Mouse (Mus musculus) heart, postnatal 0 days (tissue): ENCODE results near the gene Tceal8. TPM values are rescaled to one million over a fixed set of nuclear protein-coding genes. Genes with fewer than 3 reads are reported as not detected.

Experiments used
- ATAC-seq: fragments of 200-750 bp; cut with Nextera tagmentation; 2 replicates; pipeline ENCODE4 v1.8.0; 2017; ENCODE audit warnings: low read depth, moderate number of reproducible peaks, moderate library complexity; ENCODE audit not compliant: insufficient read depth
- DNase-seq: peaks from one replicate; pipeline ENCODE4 v3.0.0-alpha.2; 2016; ENCODE audit warnings: low spot score
- H3K27ac ChIP-seq: fragments of 300-500 bp; sonication (generic); 2 replicates; pipeline ENCODE4 v1.5.1; 2014; ENCODE audit warnings: low read depth, mild to moderate bottlenecking
- H3K27me3 ChIP-seq: fragments of 300-500 bp; sonication (generic); 2 replicates; pipeline ENCODE4 v1.6.1; 2014; ENCODE audit warnings: low read length, mixed read lengths; ENCODE audit not compliant: control insufficient read depth, insufficient read depth
- H3K36me3 ChIP-seq: fragments of 300-500 bp; sonication (generic); replicated peaks from 2 replicates; pipeline ENCODE4 v1.6.1; 2014; ENCODE audit warnings: low read length, mixed read lengths; ENCODE audit not compliant: control insufficient read depth, insufficient read depth
- H3K4me1 ChIP-seq: fragments of 300-500 bp; sonication (generic); 2 replicates; pipeline ENCODE4 v1.6.1; 2014; ENCODE audit warnings: antibody characterized with exemption; ENCODE audit not compliant: control insufficient read depth, insufficient read depth
- H3K4me2 ChIP-seq: fragments of 300-500 bp; sonication (generic); 2 replicates; pipeline ENCODE4 v1.6.1; 2014; ENCODE audit warnings: low read depth, mild to moderate bottlenecking, low read length, moderate library complexity
- H3K4me3 ChIP-seq: fragments of 300-500 bp; sonication (generic); 2 replicates; pipeline ENCODE4 v1.5.1; 2014; ENCODE audit warnings: low read depth, low read length
- H3K9ac ChIP-seq: fragments of 300-500 bp; sonication (generic); replicated peaks from 2 replicates; pipeline ENCODE4 v1.6.1; 2014; ENCODE audit warnings: low read depth, low read length, mixed read lengths
- H3K9me3 ChIP-seq: fragments of 300-500 bp; sonication (generic); replicated peaks from 2 replicates; pipeline ENCODE4 v1.6.1; 2016; ENCODE audit warnings: low read length; ENCODE audit not compliant: control insufficient read depth
- CTCF ChIP-seq: IDR thresholded peaks from 2 replicates; pipeline ENCODE4 v1.5.1; 2016; ENCODE audit warnings: antibody characterized with exemption, control low read depth, low read depth
- EP300 ChIP-seq: IDR thresholded peaks from 2 replicates; pipeline ENCODE4 v1.6.1; 2016; ENCODE audit warnings: antibody characterized with exemption, low read depth
- WGBS: fragments of 180-500 bp; shearing (Covaris S2); extraction: QIAGEN DNeasy Blood & Tissue Kit; methylation state at CpG from one replicate; pipeline ENCODE4 v1.1.7; 2014; 5-methylcytosine and 5-hydroxymethylcytosine counted together
- microRNA-seq: library from miRNA; unstranded; fragments of <30 nt; microRNA quantifications from one replicate; pipeline ENCODE4, GENCODE M21; 2016
- polyA plus RNA-seq: library from polyadenylated mRNA; unstranded; fragments of >200 nt; fragmentation: Nextera tagmentation; extraction: Ambion mirVana; gene quantifications from 2 replicates; pipeline ENCODE4 v1.2.1, GENCODE M21; 2015
- total RNA-seq: library from RNA; depleted of rRNA; stranded (reverse); fragments of >200 nt; gene quantifications from 2 replicates; pipeline ENCODE4 v1.2.3, GENCODE M21; 2014; ENCODE audit warnings: low replicate concordance; rRNA removed

The Tceal8 gene
- total and polyA plus RNA-seq, 2 experiments from 2014 or later: 180 to 229 TPM

DNA sequence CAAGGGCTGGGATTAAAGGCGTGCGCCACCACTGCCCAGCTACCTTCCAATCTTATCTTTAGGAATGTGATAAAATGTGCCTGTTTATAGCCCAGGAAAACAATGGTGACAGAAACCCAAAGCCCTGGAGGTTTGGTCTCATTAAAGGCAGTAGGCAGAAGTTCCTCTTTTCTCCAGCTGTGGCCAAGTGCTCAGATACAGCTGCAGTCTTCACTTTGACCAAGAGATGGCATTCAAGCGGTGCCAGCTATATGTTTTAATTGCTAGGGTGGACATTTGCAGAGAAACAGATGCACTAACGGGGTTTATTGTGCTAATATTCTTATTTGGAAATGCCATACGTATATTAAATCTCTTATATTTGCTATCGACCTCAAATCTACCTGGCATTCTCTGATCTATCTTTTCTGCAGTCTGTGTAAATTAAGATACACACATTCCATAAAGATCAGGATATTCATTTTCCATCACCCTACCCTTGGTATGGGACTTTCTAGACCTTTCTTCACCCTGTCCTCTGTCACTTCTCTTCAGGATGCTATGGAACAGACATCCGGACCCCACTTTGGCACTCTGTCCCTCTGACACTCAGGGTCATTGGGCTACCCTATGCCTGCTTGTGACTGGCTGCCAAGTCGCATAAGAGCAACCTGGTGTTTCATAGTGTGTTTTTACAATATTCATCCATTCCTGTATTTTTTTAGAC lies 45.0 kb downstream of the Tceal8 start:
- H3K9ac ChIP-seq: no peak overlapping the region
- H3K27ac ChIP-seq: no peak overlapping the region
- H3K4me3 ChIP-seq: no peak overlapping the region
- no peak overlapping the region for H3K4me2 ChIP-seq
- H3K36me3 ChIP-seq: no peaks in the 10 kb centered on the region
- 34% methylated on average over 8 of the region's 8 CpGs for WGBS
- no peaks in the 10 kb centered on the region for H3K27me3 ChIP-seq
- H3K4me1 ChIP-seq: no peaks in the 10 kb centered on the region
- ATAC-seq (no peak), DNase-seq (peak; percentile 11)
- H3K9me3 ChIP-seq: no peaks in the 10 kb centered on the region
- TF ChIP-seq CTCF: peak; percentile 39
- TF ChIP-seq EP300: no peak

Small RNA genes within 50 kb of the gene (microRNA-seq; reads per million reads assigned to microRNA genes)
- gene Mir6383: not detected

Other genes with a start within 250 kb of the Tceal8 start
- gene Arxes2, start 178.5 kb downstream of the Tceal8 start, total RNA-seq: 14.9 and 31.1 TPM in 2 replicates
- 37.5 and 37.7 TPM in 2 replicates for gene Arxes2, start 178.5 kb downstream of the Tceal8 start, polyA plus RNA-seq
- 1.5 and 3.5 TPM in 2 replicates for gene Arxes1, start 139.0 kb downstream of the Tceal8 start, total RNA-seq
- gene Arxes1, start 139.0 kb downstream of the Tceal8 start, polyA plus RNA-seq: 11.7 TPM in 2 replicates
- gene Bex2, start 104.1 kb downstream of the Tceal8 start, total RNA-seq: 0.23 TPM in 1 of 2 replicates, not detected in the other
- gene Bex2, start 104.1 kb downstream of the Tceal8 start, polyA plus RNA-seq: 5.6 TPM in 2 replicates
- not detected in 2 replicates for gene Nxf3, start 87.1 kb downstream of the Tceal8 start, total RNA-seq
- 0.29 and 0.57 TPM in 2 replicates for gene Nxf3, start 87.1 kb downstream of the Tceal8 start, polyA plus RNA-seq
- gene Bex4, start 33.3 kb downstream of the Tceal8 start, total RNA-seq: 13.8 and 15.5 TPM in 2 replicates
- gene Bex4, start 33.3 kb downstream of the Tceal8 start, polyA plus RNA-seq: 93.8 and 119 TPM in 2 replicates
- 0.39 TPM in 1 of 2 replicates, not detected in the other for gene Tceal5, start 31.5 kb upstream of the Tceal8 start, total RNA-seq
- gene Tceal5, start 31.5 kb upstream of the Tceal8 start, polyA plus RNA-seq: 13.4 and 15.0 TPM in 2 replicates
- gene Tceal7, start 42.4 kb upstream of the Tceal8 start, total RNA-seq: 14.9 and 21.7 TPM in 2 replicates
- gene Tceal7, start 42.4 kb upstream of the Tceal8 start, polyA plus RNA-seq: 14.5 and 15.1 TPM in 2 replicates
- 27.3 and 69.5 TPM in 2 replicates for gene Bex1, start 43.2 kb upstream of the Tceal8 start, total RNA-seq
- 123 and 141 TPM in 2 replicates for gene Bex1, start 43.2 kb upstream of the Tceal8 start, polyA plus RNA-seq
- 216 and 228 TPM in 2 replicates for gene Tceal9, start 72.7 kb upstream of the Tceal8 start, total RNA-seq
- gene Tceal9, start 72.7 kb upstream of the Tceal8 start, polyA plus RNA-seq: 284 and 306 TPM in 2 replicates
- 133 and 177 TPM in 2 replicates for gene Bex3, start 97.9 kb upstream of the Tceal8 start, total RNA-seq
- gene Bex3, start 97.9 kb upstream of the Tceal8 start, polyA plus RNA-seq: 276 and 298 TPM in 2 replicates